In genomic region chr3:88237556-88238194, GRCm38 (mm10) we compare ENCODE assay signal across 9 mouse cellular contexts. TPM values are rescaled to one million over a fixed set of nuclear protein-coding genes. Genes with fewer than 3 reads are reported as not detected.
DNase-seq lines count a peak whose midpoint lies in the region; ATAC-seq and TF ChIP-seq lines count a peak whose summit lies in the region.
"Had no signal": no experiment of that assay in that cellular context is flagged by ENCODE, and none has a peak within 500 bp of the region (broad histone marks: within the 10 kb centered on the region; RNA-seq: fewer than 3 reads in every experiment).

No protein-coding gene starts in this region.

- ATAC-seq in intestine, embryonic 15.5 days = peak; percentile 70; the same call in 1 of the 2 replicates
- ATAC-seq in stomach, postnatal 0 days (ENCODE audit: low FRiP score, low TSS enrichment) = peak; percentile 40; the same call in 1 of the 2 replicates

- peaks cover 46% of the 10 kb centered on the region for H3K4me1 ChIP-seq in E14TG2a.4 (replicated peaks; ENCODE audit: low read depth, low read length)
- H3K4me1 ChIP-seq in intestine, embryonic 15.5 days (replicated peaks) = no peaks in the 10 kb centered on the region
- peaks cover 27% of the 10 kb centered on the region for H3K4me1 ChIP-seq in megakaryocyte, embryonic 14.5 days
- H3K4me1 ChIP-seq in stomach, postnatal 0 days (replicated peaks; ENCODE audit: control insufficient read depth, insufficient read depth) = no peaks in the 10 kb centered on the region

- H3K9me3 ChIP-seq in E14TG2a.4 (ENCODE audit: low read length) = no peaks in the 10 kb centered on the region
- no peaks in the 10 kb centered on the region for H3K9me3 ChIP-seq in intestine, embryonic 15.5 days
- no peaks in the 10 kb centered on the region for H3K9me3 ChIP-seq in megakaryocyte, embryonic 14.5 days
- no peaks in the 10 kb centered on the region for H3K9me3 ChIP-seq in stomach, postnatal 0 days (ENCODE audit: control insufficient read depth, low read length)
- H3K9me3 ChIP-seq: embryonic facial prominence, embryonic 13.5 days; limb, embryonic 13.5 days had no signal

- peak; percentile 56 for TF ChIP-seq CTCF in E14TG2a.4 (conservative IDR thresholded peaks at IDR 0.05; ENCODE audit: low read length)
- TF ChIP-seq CTCF in stomach, postnatal 0 days (IDR thresholded peaks at IDR 0.05; ENCODE audit: low read depth) = peak; percentile 62

- H3K36me3 ChIP-seq in E14TG2a.4 (ENCODE audit: insufficient read depth, low read length) = no peaks in the 10 kb centered on the region
- no peaks in the 10 kb centered on the region for H3K36me3 ChIP-seq in intestine, embryonic 15.5 days
- no peaks in the 10 kb centered on the region for H3K36me3 ChIP-seq in megakaryocyte, embryonic 14.5 days (replicated peaks; ENCODE audit: low read length)
- no peaks in the 10 kb centered on the region for H3K36me3 ChIP-seq in stomach, postnatal 0 days (ENCODE audit: control insufficient read depth, insufficient read depth, low read length)
- H3K36me3 ChIP-seq: embryonic facial prominence, embryonic 13.5 days; limb, embryonic 13.5 days had no signal

- H3K27ac ChIP-seq in intestine, embryonic 15.5 days = no peak overlapping the region
- H3K27ac ChIP-seq in stomach, postnatal 0 days (replicated peaks) = no peak overlapping the region
- H3K27ac ChIP-seq: embryonic facial prominence, embryonic 13.5 days; limb, embryonic 13.5 days had no signal

- TF ChIP-seq EP300 in stomach, postnatal 0 days (optimal IDR thresholded peaks at IDR 0.05) = no peak

- 0 out of 2 replicates have a peak overlapping the region, but pooled peaks have one; percentile 20 for H3K4me2 ChIP-seq in intestine, embryonic 15.5 days (replicated peaks)
- no peak overlapping the region for H3K4me2 ChIP-seq in stomach, postnatal 0 days (replicated peaks; ENCODE audit: low read depth)
- H3K4me2 ChIP-seq: embryonic facial prominence, embryonic 13.5 days; limb, embryonic 13.5 days had no signal

- no peak overlapping the region for H3K4me3 ChIP-seq in E14TG2a.4 (replicated peaks; ENCODE audit: low read length)
- H3K4me3 ChIP-seq in intestine, embryonic 15.5 days (replicated peaks) = no peak overlapping the region
- peak overlapping the region; percentile 67 for H3K4me3 ChIP-seq in megakaryocyte, embryonic 14.5 days (replicated peaks)
- H3K4me3 ChIP-seq in stomach, postnatal 0 days (ENCODE audit: low read depth, low read length) = no peak overlapping the region
- H3K4me3 ChIP-seq: embryonic facial prominence, embryonic 13.5 days; limb, embryonic 13.5 days had no signal

- peaks cover 78% of the 10 kb centered on the region for H3K27me3 ChIP-seq in E14TG2a.4 (ENCODE audit: insufficient read depth, low read length)
- peaks cover 70% of the 10 kb centered on the region for H3K27me3 ChIP-seq in intestine, embryonic 15.5 days (replicated peaks)
- H3K27me3 ChIP-seq in megakaryocyte, embryonic 14.5 days (replicated peaks) = peaks cover 94% of the 10 kb centered on the region
- peaks cover 6% of the 10 kb centered on the region; the same call in 1 of the 2 replicates for H3K27me3 ChIP-seq in stomach, postnatal 0 days (ENCODE audit: control insufficient read depth, insufficient read depth, low read length)

- DNase-seq in A20 (ENCODE audit: low read depth, low spot score) = peak; percentile 38
- DNase-seq in cerebellum, postnatal 25 days = peak; percentile 71 to 82
- peak; percentile 63 for DNase-seq in stomach, postnatal 0 days (ENCODE audit: low spot score)
- no peak for DNase-seq in gastrocnemius, postnatal 4 days (ENCODE audit: low spot score in 2 of 2)

- WGBS in intestine, embryonic 15.5 days = 8% methylated on average over 10 of the region's 10 CpGs
- 14% methylated on average over 10 of the region's 10 CpGs for WGBS in stomach, postnatal 0 days

- no peak overlapping the region for H3K9ac ChIP-seq in intestine, embryonic 15.5 days
- no peak overlapping the region for H3K9ac ChIP-seq in stomach, postnatal 0 days (ENCODE audit: low read length)
- H3K9ac ChIP-seq: embryonic facial prominence, embryonic 13.5 days; limb, embryonic 13.5 days had no signal

RNA-seq across cellular contexts. Expression of gene Rhbg, which starts 16.8 kb away (rescaled TPM):
- polyA plus RNA-seq in intestine, embryonic 15.5 days (2015; fragmentation: Nextera tagmentation; extraction: Ambion mirVana) = 0.59 and 0.69 TPM in 2 replicates
- polyA plus RNA-seq in megakaryocyte, embryonic 14.5 days (2012; ENCODE audit: insufficient read depth, low replicate concordance) = not detected in 2 replicates
- polyA plus RNA-seq in stomach, postnatal 0 days (2015; fragmentation: Nextera tagmentation; extraction: Ambion mirVana) = 19.4 and 27.0 TPM in 2 replicates
- total RNA-seq in gastrocnemius, postnatal 4 days (2021) = under 1 TPM in 1 of 2 experiments, not detected in 1; 0.16 TPM

RNA-seq across cellular contexts. Expression of gene Gm38392, which starts 49.3 kb away (rescaled TPM):
- 0.15 and 0.42 TPM in 2 replicates for polyA plus RNA-seq in intestine, embryonic 15.5 days (2015; fragmentation: Nextera tagmentation; extraction: Ambion mirVana)
- polyA plus RNA-seq in megakaryocyte, embryonic 14.5 days (2012; ENCODE audit: insufficient read depth, low replicate concordance) = not detected in 2 replicates
- 0.36 and 2.0 TPM in 2 replicates for polyA plus RNA-seq in stomach, postnatal 0 days (2015; fragmentation: Nextera tagmentation; extraction: Ambion mirVana)
- under 1 TPM; 0.26 to 0.59 TPM for total RNA-seq in gastrocnemius, postnatal 4 days (2021)

RNA-seq across cellular contexts. Expression of gene Tsacc, which starts 59.1 kb away (rescaled TPM):
- polyA plus RNA-seq in intestine, embryonic 15.5 days (2015; fragmentation: Nextera tagmentation; extraction: Ambion mirVana) = 10.2 and 12.2 TPM in 2 replicates
- 2.0 TPM in 1 of 2 replicates, not detected in the other for polyA plus RNA-seq in megakaryocyte, embryonic 14.5 days (2012; ENCODE audit: insufficient read depth, low replicate concordance)
- polyA plus RNA-seq in stomach, postnatal 0 days (2015; fragmentation: Nextera tagmentation; extraction: Ambion mirVana) = 9.1 and 9.3 TPM in 2 replicates
- total RNA-seq in gastrocnemius, postnatal 4 days (2021) = 10 to 100 TPM; 10.9 to 12.5 TPM

RNA-seq across cellular contexts. Expression of gene Cct3, which starts 59.2 kb away (rescaled TPM):
- 520 and 528 TPM in 2 replicates for polyA plus RNA-seq in intestine, embryonic 15.5 days (2015; fragmentation: Nextera tagmentation; extraction: Ambion mirVana)
- 7.1 and 29.4 TPM in 2 replicates for polyA plus RNA-seq in megakaryocyte, embryonic 14.5 days (2012; ENCODE audit: insufficient read depth, low replicate concordance)
- 230 and 233 TPM in 2 replicates for polyA plus RNA-seq in stomach, postnatal 0 days (2015; fragmentation: Nextera tagmentation; extraction: Ambion mirVana)
- total RNA-seq in gastrocnemius, postnatal 4 days (2021) = 100 to 1,000 TPM; 231 to 248 TPM

Comparison
In these comparisons a context has a peak if more than half of its experiments do, and no peak if none do; other contexts are left out.
1. DNase-seq: peak in A20 (single experiment), cerebellum, postnatal 25 days (2 of 2) and stomach, postnatal 0 days (single experiment); none in gastrocnemius, postnatal 4 days (0 of 2).
2. RNA of gene Rhbg, which starts 16.8 kb away (polyA plus RNA-seq): 19.4 to 27.0 TPM in stomach, postnatal 0 days; 0.59 to 0.69 TPM in intestine, embryonic 15.5 days and not detected in megakaryocyte, embryonic 14.5 days; every median in the first group is over 10 times any median in the second.